Comparison of ENCODE assay signal across 8 mouse cellular contexts in genomic region chr10:75212981-75213380, GRCm38 (mm10). TPM values are rescaled to one million over a fixed set of nuclear protein-coding genes. Genes with fewer than 3 reads are reported as not detected.
DNase-seq lines count a peak whose midpoint lies in the region; ATAC-seq and TF ChIP-seq lines count a peak whose summit lies in the region.

No protein-coding gene starts in this region.

- TF ChIP-seq CTCF in intestine, postnatal 0 days (IDR thresholded peaks at IDR 0.05; ENCODE audit: low read depth): no peak

- peak; percentile 23 for DNase-seq in layer of hippocampus, adult 11-12 months (ENCODE audit: low spot score)
- DNase-seq in layer of hippocampus, adult 9-11 months: no peak
- DNase-seq in brain, adult 2 months (ENCODE audit: low read depth, low spot score): peak; percentile 75
- no peak for DNase-seq in urinary bladder, postnatal 4 days (ENCODE audit: low spot score in 2 of 2)

- H3K9me3 ChIP-seq in forebrain, embryonic 13.5 days (replicated peaks): no peaks in the 10 kb centered on the region
- no peaks in the 10 kb centered on the region for H3K9me3 ChIP-seq in intestine, postnatal 0 days (ENCODE audit: control insufficient read depth)
- no peaks in the 10 kb centered on the region for H3K9me3 ChIP-seq in lung, embryonic 15.5 days
- no peaks in the 10 kb centered on the region for H3K9me3 ChIP-seq in stomach, embryonic 16.5 days (replicated peaks; ENCODE audit: control insufficient read depth, low read length)

- no peak for ATAC-seq in forebrain, embryonic 13.5 days
- no peak for ATAC-seq in intestine, postnatal 0 days
- no peak for ATAC-seq in lung, embryonic 15.5 days (ENCODE audit: borderline replicate concordance, extremely low read depth, low FRiP score, low TSS enrichment)
- no peak for ATAC-seq in stomach, embryonic 16.5 days (ENCODE audit: insufficient read depth, low FRiP score)

- H3K27ac ChIP-seq in forebrain, embryonic 13.5 days: peak overlapping the region; percentile 98; the same call in 1 of the 2 replicates
- no peak overlapping the region for H3K27ac ChIP-seq in intestine, postnatal 0 days (ENCODE audit: low read depth, low read length)
- no peak overlapping the region for H3K27ac ChIP-seq in lung, embryonic 15.5 days
- no peak overlapping the region for H3K27ac ChIP-seq in stomach, embryonic 16.5 days (ENCODE audit: low read length)

- peak overlapping the region; percentile 91 for H3K9ac ChIP-seq in forebrain, embryonic 13.5 days
- peak overlapping the region; percentile 92 for H3K9ac ChIP-seq in intestine, postnatal 0 days (ENCODE audit: low read depth, low read length)
- H3K9ac ChIP-seq in lung, embryonic 15.5 days: peak overlapping the region; percentile 94
- peak overlapping the region; percentile 96 for H3K9ac ChIP-seq in stomach, embryonic 16.5 days (ENCODE audit: low read length)

- H3K4me1 ChIP-seq in forebrain, embryonic 13.5 days: peaks cover 15% of the 10 kb centered on the region
- H3K4me1 ChIP-seq in intestine, postnatal 0 days (replicated peaks; ENCODE audit: control insufficient read depth, insufficient read depth, low read length): peaks cover 5% of the 10 kb centered on the region; the same call in 1 of the 2 replicates
- peaks cover 12% of the 10 kb centered on the region for H3K4me1 ChIP-seq in lung, embryonic 15.5 days
- peaks cover 11% of the 10 kb centered on the region; the same call in 1 of the 2 replicates for H3K4me1 ChIP-seq in stomach, embryonic 16.5 days (ENCODE audit: control insufficient read depth, insufficient read depth, low read length)

- WGBS in forebrain, embryonic 13.5 days: 35% methylated on average over 7 of the region's 7 CpGs
- WGBS in intestine, postnatal 0 days: 27% methylated on average over 7 of the region's 7 CpGs
- WGBS in lung, embryonic 15.5 days: 41% methylated on average over 7 of the region's 7 CpGs
- 50% methylated on average over 7 of the region's 7 CpGs for WGBS in stomach, embryonic 16.5 days

- peak overlapping the region; percentile 75 for H3K4me3 ChIP-seq in forebrain, embryonic 13.5 days
- peak overlapping the region; percentile 78 for H3K4me3 ChIP-seq in intestine, postnatal 0 days (ENCODE audit: low read depth, low read length)
- H3K4me3 ChIP-seq in lung, embryonic 15.5 days: peak overlapping the region; percentile 93
- peak overlapping the region; percentile 94 for H3K4me3 ChIP-seq in stomach, embryonic 16.5 days (replicated peaks; ENCODE audit: low read length)

- H3K4me2 ChIP-seq in forebrain, embryonic 13.5 days: peak overlapping the region; percentile 68
- peak overlapping the region; percentile 89 for H3K4me2 ChIP-seq in intestine, postnatal 0 days (replicated peaks; ENCODE audit: low read depth)
- H3K4me2 ChIP-seq in lung, embryonic 15.5 days: peak overlapping the region; percentile 72
- H3K4me2 ChIP-seq in stomach, embryonic 16.5 days (ENCODE audit: low read depth, low read length): peak overlapping the region; percentile 78

- no peaks in the 10 kb centered on the region for H3K27me3 ChIP-seq in forebrain, embryonic 13.5 days
- no peaks in the 10 kb centered on the region for H3K27me3 ChIP-seq in intestine, postnatal 0 days (replicated peaks; ENCODE audit: control insufficient read depth, insufficient read depth, low read length)
- no peaks in the 10 kb centered on the region for H3K27me3 ChIP-seq in lung, embryonic 15.5 days
- no peaks in the 10 kb centered on the region for H3K27me3 ChIP-seq in stomach, embryonic 16.5 days (ENCODE audit: control insufficient read depth, insufficient read depth, low read length)

- no peaks in the 10 kb centered on the region for H3K36me3 ChIP-seq in forebrain, embryonic 13.5 days (ENCODE audit: poor library complexity, severe bottlenecking)
- H3K36me3 ChIP-seq in intestine, postnatal 0 days (ENCODE audit: control insufficient read depth, insufficient read depth): no peaks in the 10 kb centered on the region
- H3K36me3 ChIP-seq in lung, embryonic 15.5 days: no peaks in the 10 kb centered on the region
- no peaks in the 10 kb centered on the region for H3K36me3 ChIP-seq in stomach, embryonic 16.5 days (ENCODE audit: control insufficient read depth, insufficient read depth, low read length)

RNA-seq across cellular contexts. Expression of gene Specc1l, which starts 1.1 kb away (rescaled TPM):
- polyA plus RNA-seq in forebrain, embryonic 13.5 days (2015; fragmentation: Nextera tagmentation; extraction: Ambion mirVana): 35.4 and 39.6 TPM in 2 replicates
- polyA plus RNA-seq in intestine, postnatal 0 days (2015; fragmentation: Nextera tagmentation; extraction: Ambion mirVana): 13.0 and 14.2 TPM in 2 replicates
- polyA plus RNA-seq in lung, embryonic 15.5 days (2015; fragmentation: Nextera tagmentation; extraction: Ambion mirVana): 45.2 and 47.3 TPM in 2 replicates
- polyA plus RNA-seq in stomach, embryonic 16.5 days (2015; fragmentation: Nextera tagmentation; extraction: Ambion mirVana): 27.6 and 29.5 TPM in 2 replicates

Comparison
In these comparisons a context has a peak if more than half of its experiments do, and no peak if none do; other contexts are left out.
1. DNase-seq: peak in layer of hippocampus, adult 11-12 months (single experiment) and brain, adult 2 months (single experiment); none in layer of hippocampus, adult 9-11 months (single experiment) and urinary bladder, postnatal 4 days (0 of 2).
2. Peak in every context shown above with its lines, with median percentiles within 50 percentile points of each other: H3K4me2 ChIP-seq, H3K4me3 ChIP-seq and H3K9ac ChIP-seq.